Mouse (Mus musculus): Measurements from ENCODE around the gene Lrrk2. TPM values are rescaled to one million over a fixed set of nuclear protein-coding genes. Genes with fewer than 3 reads are reported as not detected.

The Lrrk2 gene
- total RNA-seq (2021) (10 to 100 TPM; 19.2 to 79.2 TPM), polyA plus RNA-seq (2012; rRNA removed) (3.3 and 6.4 TPM in 2 replicates)
- long read RNA-seq, partial matches to known transcripts: 5 of 5 reads
- long read RNA-seq, other reads (novel, unspliced or antisense): 0 of 5 reads

DNA sequence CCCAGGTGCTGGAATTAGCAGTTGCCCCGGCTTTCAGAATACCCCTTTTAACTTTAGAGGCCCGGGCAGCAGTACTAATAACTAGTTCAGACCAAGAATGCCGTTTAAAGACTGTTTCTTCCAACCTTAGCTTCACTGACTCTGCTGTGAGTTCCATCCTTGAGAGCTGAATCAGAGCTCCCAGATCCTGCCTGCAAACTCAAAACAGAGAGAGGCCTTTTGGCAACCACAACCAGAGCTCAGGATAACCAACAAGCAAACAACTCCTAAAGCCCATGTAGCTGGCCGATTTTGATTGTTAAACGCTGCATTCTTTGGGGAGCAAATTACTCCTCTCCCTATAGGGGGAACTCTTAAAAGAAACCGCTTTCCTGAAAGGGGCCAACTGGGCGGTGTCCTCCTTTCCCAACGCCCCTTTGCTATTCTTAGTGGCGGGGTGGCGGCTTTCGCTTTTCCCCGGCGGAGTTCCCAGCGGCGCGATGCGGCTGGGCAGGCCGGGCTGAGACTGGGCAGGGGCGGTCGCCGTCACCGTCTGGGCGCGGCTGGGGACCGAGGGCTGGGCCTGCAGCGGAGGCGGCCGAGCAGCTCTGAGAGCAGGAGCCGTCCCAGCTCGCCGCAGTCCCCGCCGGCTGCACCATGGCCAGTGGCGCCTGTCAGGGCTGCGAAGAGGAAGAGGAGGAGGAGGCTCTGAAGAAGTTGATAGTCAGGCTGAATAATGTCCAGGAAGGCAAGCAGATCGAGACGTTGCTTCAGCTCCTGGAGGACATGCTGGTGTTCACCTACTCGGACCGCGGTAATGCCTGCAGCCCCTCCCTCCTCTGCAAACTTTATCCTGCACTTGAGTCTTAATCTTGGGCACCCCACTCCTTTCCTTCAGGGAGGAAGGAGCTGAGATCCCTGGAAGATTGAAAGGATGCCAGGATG, at the start of gene Lrrk2:
Gene Lrrk2 (plus strand): TSS at position 531 of the 924 bp plus-strand sequence.
- peak; percentile 94 for DNase-seq

- DNase-seq: no peak
Measured at GRCm38 (mm10) chr15:91624475-91624874, 48.5 kb upstream of the Lrrk2 start.

DNA sequence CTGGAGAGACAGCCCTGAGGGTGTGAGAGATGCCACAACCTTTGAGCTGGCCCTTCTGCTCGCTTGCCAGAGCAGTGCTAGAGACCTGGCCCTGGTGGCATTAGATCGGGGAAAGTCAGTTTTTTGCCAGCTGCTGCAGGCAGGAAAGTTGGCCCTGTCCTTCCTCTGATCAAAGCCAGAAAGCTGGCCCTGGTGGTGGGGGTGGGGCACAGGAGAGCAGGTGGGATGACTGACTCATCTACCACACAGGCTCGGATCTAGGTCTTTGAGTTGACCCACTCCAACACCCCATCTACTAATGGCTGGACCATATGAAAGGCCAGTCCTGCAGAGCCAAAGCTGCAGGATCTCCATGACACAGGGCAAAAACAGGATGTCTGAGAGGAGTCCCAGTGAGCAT, 43.8 kb upstream of the Lrrk2 start:
- DNase-seq: no peak

- no peak for DNase-seq
Measured at GRCm38 (mm10) chr15:91632473-91632872, 40.5 kb upstream of the Lrrk2 start.

DNA sequence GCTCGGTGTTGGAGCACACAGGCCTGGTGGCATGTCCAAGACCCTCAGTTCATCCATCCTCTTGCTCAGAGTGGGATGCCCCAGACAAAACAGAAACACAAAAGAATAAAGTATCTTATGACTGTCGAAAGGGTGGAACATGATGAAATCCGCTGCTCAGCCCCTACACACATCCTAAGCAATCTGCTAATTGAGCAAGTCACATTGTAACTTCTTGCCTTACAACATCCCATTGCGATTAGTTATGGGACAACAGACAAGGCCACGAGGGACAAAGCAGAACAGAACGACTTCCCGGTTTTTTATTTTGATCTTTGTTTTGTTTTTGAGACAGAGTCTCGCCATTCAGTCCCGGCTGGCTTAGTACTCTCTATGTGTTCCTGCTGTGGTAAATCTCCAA, 39.9 kb upstream of the Lrrk2 start:
- no peak for DNase-seq

DNA sequence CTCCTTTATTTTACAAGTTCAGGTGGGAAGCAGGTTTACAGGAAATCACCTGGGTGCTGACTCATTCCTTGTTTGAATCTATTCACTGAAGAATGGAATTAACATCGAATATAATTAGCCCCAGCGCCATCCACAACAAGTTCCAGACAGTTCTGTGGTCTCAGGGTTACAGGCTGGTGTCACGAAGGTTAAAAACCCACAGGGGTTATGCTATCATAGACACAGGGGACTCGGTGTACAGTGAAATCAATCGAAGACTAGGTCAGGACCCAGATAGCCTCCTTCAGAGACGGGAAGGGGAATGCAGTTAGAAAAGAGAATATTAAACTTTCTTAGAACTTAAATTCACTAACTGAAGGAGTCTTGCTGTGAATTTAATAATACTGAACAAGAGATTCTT, 39.2 kb upstream of the Lrrk2 start:
- no peak for DNase-seq

DNA sequence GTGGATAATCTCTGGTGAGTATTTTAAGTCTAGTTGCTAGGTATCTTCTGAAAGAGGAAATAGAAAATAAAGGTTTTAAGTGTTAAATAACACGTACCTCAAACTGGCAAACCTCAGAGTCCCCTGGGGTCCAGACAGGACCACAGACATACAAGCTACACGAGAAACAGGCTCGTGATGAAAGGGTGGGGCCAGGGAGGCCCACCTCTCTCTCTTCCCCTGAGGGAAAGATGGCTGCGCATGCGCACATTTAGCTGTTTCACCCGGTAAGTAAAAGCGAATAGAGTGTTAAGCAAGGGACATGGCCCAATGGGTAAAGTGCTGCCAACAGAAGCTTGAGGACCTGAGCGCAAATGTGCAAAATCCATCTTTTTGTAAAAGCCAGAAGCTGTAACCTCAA, 38.7 kb upstream of the Lrrk2 start:
- no peak for DNase-seq

DNA sequence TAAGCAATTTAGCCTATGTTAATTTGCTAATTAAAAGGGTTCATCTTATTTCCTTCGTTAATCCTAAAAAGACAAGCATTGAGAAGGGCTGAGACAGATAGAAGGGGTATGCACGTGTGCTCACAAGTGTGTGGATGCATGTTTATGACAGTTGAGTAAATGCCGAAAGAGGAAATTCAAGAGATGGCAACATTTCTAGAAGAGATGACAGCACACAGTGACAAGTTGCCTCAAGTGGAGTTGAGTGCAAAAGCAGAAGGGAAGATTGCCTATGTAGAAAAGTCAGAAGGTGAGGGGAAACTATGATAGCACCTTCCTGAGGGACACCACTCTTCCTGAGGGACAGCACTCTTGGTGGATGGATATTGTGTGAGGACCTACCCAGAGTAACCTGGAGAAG, 31.3 kb upstream of the Lrrk2 start:
- DNase-seq: no peak

- no peak for DNase-seq
Measured at GRCm38 (mm10) chr15:91642682-91643306, 30.2 kb upstream of the Lrrk2 start.

- no peak for DNase-seq
Measured at GRCm38 (mm10) chr15:91643632-91644348, 29.2 kb upstream of the Lrrk2 start.

GRCm38 (mm10) chr15:91650270-91650669, 22.7 kb upstream of the Lrrk2 start:
- DNase-seq: no peak

DNA sequence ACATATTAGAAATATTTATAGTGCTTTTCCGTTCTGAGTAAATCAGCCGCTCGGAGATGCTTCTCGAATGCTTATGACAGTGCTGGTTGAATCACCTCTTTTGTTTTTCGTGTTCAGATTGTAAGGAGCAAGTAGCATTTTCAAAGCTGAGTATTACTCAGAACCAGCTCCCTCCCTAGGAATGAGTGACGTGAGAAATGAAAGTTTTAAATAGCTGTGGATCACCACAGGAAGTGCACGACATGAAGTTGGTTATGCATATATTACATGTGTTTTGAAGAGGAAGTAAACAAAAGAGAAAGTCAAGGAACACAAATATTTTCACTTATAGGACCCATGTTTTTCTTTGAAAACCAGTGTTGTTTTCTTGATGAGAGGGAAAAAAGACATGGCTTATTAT, 21.5 kb upstream of the Lrrk2 start:
- DNase-seq: peak; percentile 41

DNA sequence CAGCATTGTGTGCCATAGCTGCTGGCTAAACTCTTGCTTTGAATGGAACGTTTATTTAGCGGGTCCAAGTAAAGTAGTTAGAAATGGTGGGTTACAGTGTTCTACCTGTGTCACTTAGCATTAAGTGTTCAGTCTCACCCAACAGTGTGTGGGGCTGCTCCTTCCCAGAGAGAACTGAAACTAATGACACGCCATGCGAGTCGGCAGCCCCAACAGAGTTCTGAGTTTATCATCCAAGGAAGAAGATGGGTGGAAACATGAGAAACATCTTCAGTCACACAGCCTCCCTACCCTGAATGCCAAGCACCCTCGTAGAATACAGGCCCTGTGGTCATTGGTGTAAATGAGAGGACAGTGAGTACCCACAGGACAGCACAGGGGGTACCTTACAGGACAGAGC, 14.7 kb upstream of the Lrrk2 start:
- DNase-seq: no peak

DNA sequence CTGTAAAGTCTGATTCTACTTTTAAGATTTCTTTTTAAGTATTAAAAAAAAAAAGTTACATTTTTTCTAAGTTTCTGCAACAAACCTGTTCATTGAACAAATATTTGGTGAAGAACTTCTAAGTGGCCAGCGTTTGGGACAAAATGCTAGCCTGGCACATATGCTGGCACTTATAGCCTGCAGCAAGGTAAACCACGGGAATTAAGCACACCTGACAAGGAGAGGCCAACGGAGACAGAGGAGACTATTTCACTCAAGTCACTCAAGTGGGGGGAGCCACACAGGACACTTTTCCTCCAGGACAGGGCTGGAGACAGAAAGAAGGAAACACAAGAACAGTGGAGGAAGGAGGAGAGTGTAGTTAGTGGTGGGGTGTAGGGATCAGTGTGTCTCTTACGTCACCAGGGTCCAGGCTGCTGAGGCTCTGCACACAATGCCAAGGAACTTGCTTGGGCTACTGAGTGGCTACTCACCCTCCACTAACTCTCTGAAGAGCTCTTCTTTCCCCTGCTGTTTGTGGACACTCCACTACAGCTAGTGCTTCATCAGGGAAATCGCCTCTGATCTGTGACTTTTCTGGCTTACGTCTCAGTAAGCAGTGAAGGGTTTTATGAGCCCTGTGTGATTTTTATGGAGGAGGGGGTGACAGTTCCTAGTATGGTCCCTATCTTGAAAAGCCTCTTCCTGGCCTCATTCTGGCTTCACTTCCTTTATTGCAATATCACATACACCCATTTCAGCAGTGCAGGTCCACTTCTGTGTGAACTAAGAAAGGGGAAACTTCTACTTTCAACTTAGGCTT, 12.5 kb upstream of the Lrrk2 start:
- no peak for DNase-seq

DNA sequence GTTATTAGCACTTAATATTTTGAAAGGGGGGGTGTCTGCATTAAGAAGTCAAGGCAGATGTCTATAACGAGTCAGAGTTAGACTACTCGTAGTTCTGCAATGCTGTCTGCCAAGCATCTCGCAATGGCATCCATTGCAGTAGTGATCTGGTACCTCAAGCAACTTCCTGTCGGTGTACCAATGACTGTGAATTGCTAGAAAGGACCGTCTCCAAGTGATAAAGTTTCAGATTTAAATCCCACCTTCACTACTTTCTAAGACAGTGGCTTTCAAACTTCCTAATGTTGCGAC, 12.0 kb upstream of the Lrrk2 start:
- DNase-seq: no peak

- no peak for DNase-seq
Measured at GRCm38 (mm10) chr15:91664586-91665132, 8.3 kb upstream of the Lrrk2 start.

DNA sequence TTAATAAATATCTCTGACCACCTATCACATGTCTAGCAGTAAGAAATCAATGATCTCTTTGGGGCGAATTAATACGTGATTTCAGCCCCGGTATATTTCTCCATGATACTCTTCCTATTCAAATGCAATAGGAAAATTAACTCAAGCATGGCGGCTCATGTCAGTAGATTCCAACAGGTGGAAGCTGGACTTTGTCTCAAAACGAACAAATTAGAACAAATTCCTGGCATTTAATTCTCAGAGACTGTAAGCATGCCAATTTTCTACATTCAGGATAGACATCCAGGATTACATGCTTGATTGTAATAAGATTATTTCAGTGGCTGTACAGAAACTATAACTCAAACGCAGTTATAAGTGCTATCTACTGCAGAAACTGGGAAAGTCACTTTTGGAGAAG, 7.4 kb upstream of the Lrrk2 start:
- no peak for DNase-seq

GRCm38 (mm10) chr15:91671216-91671615, 1.8 kb upstream of the Lrrk2 start:
- DNase-seq: no peak

DNA sequence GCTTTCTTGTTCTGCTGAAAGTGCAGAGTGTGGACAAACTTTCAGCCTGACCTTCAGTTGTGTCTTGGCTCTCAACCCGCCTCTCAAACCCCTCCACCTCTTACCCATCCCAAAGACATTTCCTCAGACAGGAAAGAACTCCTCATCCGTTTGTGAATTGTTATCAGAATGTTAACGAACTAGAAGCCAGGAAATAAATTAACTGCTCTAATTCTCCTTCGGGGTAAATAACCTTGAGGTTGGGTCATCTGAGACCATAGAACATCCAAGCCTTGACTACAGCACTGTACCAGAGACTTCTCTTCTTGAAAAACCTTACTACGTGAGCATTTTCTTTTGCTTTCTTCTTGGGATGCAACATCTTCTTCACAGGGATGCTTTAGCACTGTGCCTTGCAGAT, 988 bp upstream of the Lrrk2 start:
- no peak for DNase-seq

DNA sequence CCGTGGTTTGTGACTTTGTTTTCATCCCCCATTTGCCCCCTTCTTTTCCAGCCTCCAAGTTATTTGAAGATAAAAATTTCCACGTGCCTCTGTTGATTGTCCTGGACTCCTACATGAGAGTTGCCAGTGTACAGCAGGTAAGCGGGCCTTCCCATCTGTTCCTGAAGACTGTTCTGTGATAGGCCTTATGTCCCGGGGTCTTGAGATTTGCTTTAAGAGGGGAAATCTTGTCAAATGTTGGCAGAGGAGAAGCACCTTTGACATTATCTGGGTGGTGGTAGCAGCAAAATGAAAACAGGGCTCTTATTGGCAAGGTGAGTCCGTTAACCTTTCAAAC, 562 bp downstream of the Lrrk2 start:
- no peak for DNase-seq

DNA sequence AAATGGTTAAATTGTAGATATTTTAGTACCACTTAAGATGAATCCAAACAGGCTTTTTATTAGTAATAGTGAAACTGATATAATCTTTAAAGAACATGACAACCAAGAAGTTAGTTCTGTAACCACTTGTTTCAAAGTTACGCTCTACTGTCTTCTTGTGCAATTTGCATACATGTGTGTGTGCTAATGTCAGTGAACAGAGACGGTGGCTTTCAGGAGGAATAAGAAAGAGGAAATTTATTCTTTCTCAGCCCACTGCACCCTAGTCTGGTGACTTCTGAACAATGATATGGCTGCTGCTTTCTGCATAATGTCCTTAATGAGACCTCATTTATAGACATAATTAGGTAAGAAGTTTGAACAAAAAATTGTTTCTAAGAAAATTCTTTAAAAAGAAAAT, 7.1 kb downstream of the Lrrk2 start:
- DNase-seq: no peak

Measured in adrenal gland, adult 2 months (tissue).